Mouse (Mus musculus): ENCODE results near the gene Epha6. TPM values are rescaled to one million over a fixed set of nuclear protein-coding genes. Genes with fewer than 3 reads are reported as not detected.
"Not testable (repeated sequence)": the region's sequence is repeated elsewhere in the genome, so short reads cannot be mapped to it uniquely, and the experiment has no call there.

The Epha6 gene
- polyA plus RNA-seq, 1 experiment from 2014 or later = 0.34 TPM

DNA sequence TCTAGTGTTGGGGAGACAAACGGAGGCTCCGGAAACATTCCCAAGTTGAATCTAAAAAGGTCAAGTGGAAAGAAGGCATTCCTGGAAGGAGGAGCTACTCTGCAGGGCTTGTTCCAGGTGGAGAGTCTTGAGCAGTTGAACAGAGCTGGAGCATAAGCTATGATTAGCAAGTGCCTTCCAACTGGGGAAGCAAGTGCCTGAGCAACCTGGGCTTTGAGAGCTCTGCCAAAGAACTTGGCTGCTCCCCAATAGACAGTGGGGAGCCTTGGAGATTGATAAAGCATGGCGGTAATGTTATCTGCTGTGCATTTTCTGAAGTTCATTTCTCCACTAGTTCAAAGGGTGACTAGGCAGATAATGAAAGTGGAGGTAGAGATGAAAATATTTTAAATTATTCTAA, 733.5 kb downstream of the Epha6 start:
- no peak overlapping the region for H3K4me2 ChIP-seq (ENCODE audit: low read depth, low read length)
- WGBS = 87% methylated on average over 3 of the region's 3 CpGs
- no peaks in the 10 kb centered on the region for H3K36me3 ChIP-seq (ENCODE audit: control insufficient read depth, insufficient read depth, low read length)
- no peak overlapping the region for H3K27ac ChIP-seq (ENCODE audit: low read length)
- H3K9me3 ChIP-seq (replicated peaks; ENCODE audit: control insufficient read depth, low read length) = no peaks in the 10 kb centered on the region
- H3K9ac ChIP-seq (ENCODE audit: low read length) = no peak overlapping the region
- no peaks in the 10 kb centered on the region for H3K27me3 ChIP-seq (ENCODE audit: control insufficient read depth, insufficient read depth, low read length)
- no peak overlapping the region for H3K4me3 ChIP-seq (replicated peaks; ENCODE audit: low read length)
- H3K4me1 ChIP-seq (ENCODE audit: control insufficient read depth, insufficient read depth, low read length) = no peaks in the 10 kb centered on the region
- ATAC-seq (ENCODE audit: insufficient read depth, low FRiP score) = no peak

DNA sequence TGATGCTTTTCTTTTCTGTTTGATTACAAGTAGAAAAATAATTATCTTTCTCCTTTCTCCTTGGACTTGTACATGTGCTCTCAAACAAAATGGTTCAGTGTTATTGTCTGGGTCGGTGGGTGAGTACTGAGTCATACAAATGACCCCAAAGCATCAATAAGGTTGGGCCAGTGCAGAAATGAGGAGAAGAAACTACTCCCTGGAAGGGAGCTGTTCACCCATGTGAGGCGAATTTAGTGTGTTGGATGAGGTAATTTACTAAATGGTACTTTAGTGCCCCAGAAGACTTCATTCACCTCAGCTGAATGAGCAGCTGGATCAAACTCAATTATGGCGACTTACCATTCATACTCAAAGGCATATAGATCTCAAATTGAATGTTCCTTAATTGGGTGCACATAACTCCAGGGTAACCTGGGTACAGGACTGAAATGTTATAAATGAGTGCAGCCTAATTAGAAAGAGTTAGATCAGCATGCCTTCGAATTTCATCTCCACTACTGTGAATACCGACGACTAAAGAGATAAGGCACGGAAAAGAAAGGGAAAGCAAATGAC, 751.1 kb downstream of the Epha6 start:
- H3K36me3 ChIP-seq (ENCODE audit: control insufficient read depth, insufficient read depth, low read length) = no peaks in the 10 kb centered on the region
- no peak for ATAC-seq (ENCODE audit: insufficient read depth, low FRiP score)
- 69% methylated on average over 7 of the region's 7 CpGs for WGBS
- no peak overlapping the region for H3K27ac ChIP-seq (ENCODE audit: low read length)
- no peak overlapping the region for H3K4me2 ChIP-seq (ENCODE audit: low read depth, low read length)
- H3K4me1 ChIP-seq (ENCODE audit: control insufficient read depth, insufficient read depth, low read length) = no peaks in the 10 kb centered on the region
- H3K9ac ChIP-seq (ENCODE audit: low read length) = no peak overlapping the region
- no peak overlapping the region for H3K4me3 ChIP-seq (replicated peaks; ENCODE audit: low read length)
- no peaks in the 10 kb centered on the region for H3K27me3 ChIP-seq (ENCODE audit: control insufficient read depth, insufficient read depth, low read length)
- no peaks in the 10 kb centered on the region for H3K9me3 ChIP-seq (replicated peaks; ENCODE audit: control insufficient read depth, low read length)

DNA sequence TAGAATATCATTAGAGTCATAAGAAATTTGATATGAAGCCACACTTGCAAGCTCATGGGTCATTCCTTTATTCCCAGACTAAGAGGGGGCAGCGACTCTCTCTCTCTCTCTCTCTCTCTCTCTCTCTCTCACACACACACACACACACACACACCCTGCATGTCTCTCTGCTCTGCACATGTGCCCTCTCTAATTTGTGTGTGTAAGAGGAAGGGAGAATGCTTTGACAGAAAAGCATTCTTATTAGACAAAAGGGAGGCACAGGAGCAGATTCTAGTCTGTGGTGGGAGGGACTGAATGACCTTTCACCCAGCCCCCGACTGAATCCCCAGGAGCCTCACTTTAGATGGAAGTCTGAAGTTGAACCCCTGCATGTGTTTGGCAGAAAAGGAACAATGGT, 752.6 kb downstream of the Epha6 start:
- Histone ChIP-seq H3K9ac (ENCODE audit: low read length) (no peak overlapping the region), H3K27ac (ENCODE audit: low read length) (no peak overlapping the region), H3K4me1 (ENCODE audit: control insufficient read depth, insufficient read depth, low read length) (no peaks in the 10 kb centered on the region), H3K36me3 (ENCODE audit: control insufficient read depth, insufficient read depth, low read length) (no peaks in the 10 kb centered on the region), H3K4me2 (ENCODE audit: low read depth, low read length) (no peak overlapping the region), H3K4me3 (replicated peaks; ENCODE audit: low read length) (no peak overlapping the region), H3K9me3 (replicated peaks; ENCODE audit: control insufficient read depth, low read length) (no peaks in the 10 kb centered on the region), H3K27me3 (ENCODE audit: control insufficient read depth, insufficient read depth, low read length) (no peaks in the 10 kb centered on the region)
- WGBS = 52% methylated on average over 2 of the region's 2 CpGs
- ATAC-seq (ENCODE audit: insufficient read depth, low FRiP score) = no peak

DNA sequence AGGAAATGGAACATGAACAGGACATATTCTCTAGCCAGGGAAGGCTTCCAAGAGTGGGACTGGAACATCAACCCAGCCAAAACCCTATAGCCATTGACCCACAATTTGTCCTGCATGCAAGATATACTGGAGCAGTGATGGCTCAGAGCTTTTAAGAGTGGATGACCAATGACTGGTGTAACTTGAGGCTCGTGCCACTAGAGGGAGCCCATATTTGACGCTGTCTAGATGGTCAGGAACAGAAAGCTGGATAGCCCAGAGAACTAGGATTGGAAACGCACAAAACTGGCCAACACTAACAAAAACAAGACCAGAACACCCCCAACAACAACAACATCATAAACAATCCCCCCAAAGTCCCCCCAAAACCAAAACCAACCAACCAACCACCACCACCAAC, 758.8 kb downstream of the Epha6 start:
- H3K4me2 ChIP-seq (ENCODE audit: low read depth, low read length) = no peak overlapping the region
- H3K27ac ChIP-seq (ENCODE audit: low read length) = no peak overlapping the region
- H3K27me3 ChIP-seq (ENCODE audit: control insufficient read depth, insufficient read depth, low read length) = no peaks in the 10 kb centered on the region
- H3K4me1 ChIP-seq (ENCODE audit: control insufficient read depth, insufficient read depth, low read length) = no peaks in the 10 kb centered on the region
- no peak for ATAC-seq (ENCODE audit: insufficient read depth, low FRiP score)
- 9% methylated on average over 3 of the region's 3 CpGs for WGBS
- no peaks in the 10 kb centered on the region for H3K9me3 ChIP-seq (replicated peaks; ENCODE audit: control insufficient read depth, low read length)
- no peak overlapping the region for H3K9ac ChIP-seq (ENCODE audit: low read length)
- no peak overlapping the region for H3K4me3 ChIP-seq (replicated peaks; ENCODE audit: low read length)
- H3K36me3 ChIP-seq (ENCODE audit: control insufficient read depth, insufficient read depth, low read length) = no peaks in the 10 kb centered on the region

DNA sequence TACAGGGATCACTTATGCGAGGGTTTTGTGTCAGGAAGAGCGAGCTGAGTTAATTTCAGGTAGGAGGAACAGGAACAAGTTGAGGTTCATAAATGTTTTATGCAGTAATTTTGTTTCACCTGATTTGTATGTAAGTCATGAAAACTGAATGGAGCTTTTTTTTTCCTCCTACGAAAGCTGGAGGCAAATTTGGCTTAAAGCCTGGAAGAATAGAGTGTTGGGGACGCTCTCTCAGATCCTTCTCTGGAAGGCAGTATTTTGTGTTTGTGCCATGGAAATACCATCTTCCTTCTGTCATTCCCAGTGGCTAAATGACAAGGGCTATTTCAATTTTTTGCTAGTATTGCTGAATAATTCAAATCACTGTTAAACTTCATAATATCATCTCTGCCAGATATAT, 768.6 kb downstream of the Epha6 start:
- Histone ChIP-seq H3K27me3 (ENCODE audit: control insufficient read depth, insufficient read depth, low read length) (no peaks in the 10 kb centered on the region), H3K4me3 (replicated peaks; ENCODE audit: low read length) (no peak overlapping the region), H3K9ac (ENCODE audit: low read length) (no peak overlapping the region), H3K4me1 (ENCODE audit: control insufficient read depth, insufficient read depth, low read length) (no peaks in the 10 kb centered on the region), H3K27ac (ENCODE audit: low read length) (no peak overlapping the region), H3K9me3 (replicated peaks; ENCODE audit: control insufficient read depth, low read length) (no peaks in the 10 kb centered on the region), H3K36me3 (ENCODE audit: control insufficient read depth, insufficient read depth, low read length) (no peaks in the 10 kb centered on the region), H3K4me2 (ENCODE audit: low read depth, low read length) (no peak overlapping the region)
- ATAC-seq (ENCODE audit: insufficient read depth, low FRiP score) = no peak
- WGBS = 79% methylated on average over 4 of the region's 4 CpGs

DNA sequence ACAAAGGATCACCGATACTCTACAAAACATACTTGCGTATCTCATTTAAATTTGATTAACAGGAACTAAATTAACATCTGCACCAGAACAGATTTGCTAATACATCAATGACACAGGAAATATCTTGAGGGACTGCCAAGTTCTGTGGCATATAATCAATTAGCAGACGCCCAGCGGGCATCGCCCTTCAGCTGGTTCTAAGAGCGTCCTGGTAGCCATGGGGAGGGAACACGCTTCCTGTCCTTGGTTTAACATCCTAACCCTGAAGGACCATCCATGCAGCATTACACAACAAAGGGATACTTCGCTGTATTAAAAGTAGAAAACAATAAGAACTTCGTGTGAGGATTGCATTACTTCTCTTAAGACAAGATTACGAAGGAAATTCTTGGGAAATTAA, 769.0 kb downstream of the Epha6 start:
- Histone ChIP-seq H3K27me3 (ENCODE audit: control insufficient read depth, insufficient read depth, low read length) (no peaks in the 10 kb centered on the region), H3K27ac (ENCODE audit: low read length) (no peak overlapping the region), H3K36me3 (ENCODE audit: control insufficient read depth, insufficient read depth, low read length) (no peaks in the 10 kb centered on the region), H3K4me1 (ENCODE audit: control insufficient read depth, insufficient read depth, low read length) (no peaks in the 10 kb centered on the region), H3K9ac (ENCODE audit: low read length) (no peak overlapping the region), H3K4me2 (ENCODE audit: low read depth, low read length) (no peak overlapping the region), H3K4me3 (replicated peaks; ENCODE audit: low read length) (no peak overlapping the region), H3K9me3 (replicated peaks; ENCODE audit: control insufficient read depth, low read length) (no peaks in the 10 kb centered on the region)
- ATAC-seq (ENCODE audit: insufficient read depth, low FRiP score) = no peak
- 85% methylated on average over 10 of the region's 10 CpGs for WGBS

DNA sequence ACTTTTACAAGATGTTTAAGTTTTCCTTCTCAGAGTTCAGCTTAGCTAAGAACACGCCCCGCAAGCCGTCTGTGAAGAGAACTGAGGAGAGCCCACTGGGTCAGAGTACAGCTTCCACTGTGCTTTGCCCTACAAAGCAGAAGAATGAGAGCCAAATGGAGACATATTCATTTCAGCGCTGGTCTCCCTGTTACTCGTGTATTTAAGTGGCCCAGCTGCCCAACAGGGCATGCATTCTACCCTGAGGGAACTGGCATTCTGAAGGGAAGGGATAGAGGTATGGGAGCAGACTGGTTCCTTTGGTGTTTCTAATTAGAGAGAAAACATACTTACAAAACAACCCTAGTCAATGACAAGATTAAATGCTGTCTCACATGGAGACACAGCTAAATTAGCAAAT, 772.9 kb downstream of the Epha6 start:
- H3K4me2 ChIP-seq (ENCODE audit: low read depth, low read length) = no peak overlapping the region
- H3K9me3 ChIP-seq (replicated peaks; ENCODE audit: control insufficient read depth, low read length) = no peaks in the 10 kb centered on the region
- 66% methylated on average over 5 of the region's 5 CpGs for WGBS
- H3K4me1 ChIP-seq (ENCODE audit: control insufficient read depth, insufficient read depth, low read length) = no peaks in the 10 kb centered on the region
- no peak overlapping the region for H3K9ac ChIP-seq (ENCODE audit: low read length)
- H3K27ac ChIP-seq (ENCODE audit: low read length) = no peak overlapping the region
- ATAC-seq (ENCODE audit: insufficient read depth, low FRiP score) = no peak
- no peaks in the 10 kb centered on the region for H3K27me3 ChIP-seq (ENCODE audit: control insufficient read depth, insufficient read depth, low read length)
- H3K36me3 ChIP-seq (ENCODE audit: control insufficient read depth, insufficient read depth, low read length) = no peaks in the 10 kb centered on the region
- H3K4me3 ChIP-seq (replicated peaks; ENCODE audit: low read length) = no peak overlapping the region

DNA sequence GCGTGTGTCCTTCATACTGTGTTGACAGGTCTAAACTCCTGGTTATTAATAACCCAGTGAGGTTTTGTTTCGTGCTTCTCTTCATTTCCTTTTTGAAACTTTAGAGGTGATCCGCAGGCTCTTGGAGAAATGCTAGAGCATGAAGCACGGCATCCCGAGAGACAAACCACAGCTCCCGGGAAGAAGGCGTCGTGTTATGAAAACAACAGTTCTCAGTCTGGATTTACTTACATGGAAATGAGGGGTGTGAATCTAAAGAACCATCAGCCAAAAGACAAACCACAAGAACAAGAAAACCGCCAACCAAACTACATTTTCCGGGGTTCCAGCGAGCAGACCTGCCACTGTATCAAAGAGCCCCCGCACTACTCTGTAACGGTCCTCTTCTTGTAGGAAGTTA, 775.7 kb downstream of the Epha6 start:
- Histone ChIP-seq H3K9me3 (replicated peaks; ENCODE audit: control insufficient read depth, low read length) (no peaks in the 10 kb centered on the region), H3K36me3 (ENCODE audit: control insufficient read depth, insufficient read depth, low read length) (no peaks in the 10 kb centered on the region), H3K4me1 (ENCODE audit: control insufficient read depth, insufficient read depth, low read length) (no peaks in the 10 kb centered on the region), H3K27me3 (ENCODE audit: control insufficient read depth, insufficient read depth, low read length) (no peaks in the 10 kb centered on the region), H3K27ac (ENCODE audit: low read length) (no peak overlapping the region), H3K4me3 (replicated peaks; ENCODE audit: low read length) (no peak overlapping the region), H3K4me2 (ENCODE audit: low read depth, low read length) (no peak overlapping the region), H3K9ac (ENCODE audit: low read length) (no peak overlapping the region)
- no peak for ATAC-seq (ENCODE audit: insufficient read depth, low FRiP score)
- 85% methylated on average over 13 of the region's 13 CpGs for WGBS

DNA sequence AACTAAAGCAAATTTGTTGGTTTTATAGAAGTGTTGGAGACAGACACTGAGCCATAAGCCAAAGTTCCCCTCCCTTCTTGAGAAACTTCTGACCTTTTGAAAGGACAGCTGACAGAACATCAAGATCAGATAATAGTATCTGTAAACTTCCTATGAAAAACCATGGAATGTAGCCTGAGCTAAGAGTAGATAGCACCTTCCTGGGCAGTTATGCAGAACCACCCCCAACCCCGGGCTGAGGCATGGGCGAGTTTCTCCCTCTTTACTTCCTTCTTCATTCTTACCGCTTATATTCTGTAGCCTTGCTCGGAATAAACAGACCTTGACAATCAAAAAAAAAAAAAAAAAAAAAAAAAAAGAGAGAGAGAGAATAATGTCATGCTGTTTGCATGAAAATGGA, 805.5 kb downstream of the Epha6 start:
- 75% methylated on average over 4 of the region's 4 CpGs for WGBS
- H3K4me1 ChIP-seq (ENCODE audit: control insufficient read depth, insufficient read depth, low read length); H3K9ac ChIP-seq (ENCODE audit: low read length); H3K36me3 ChIP-seq (ENCODE audit: control insufficient read depth, insufficient read depth, low read length); H3K4me2 ChIP-seq (ENCODE audit: low read depth, low read length); H3K27ac ChIP-seq (ENCODE audit: low read length); ATAC-seq (ENCODE audit: insufficient read depth, low FRiP score); H3K4me3 ChIP-seq (replicated peaks; ENCODE audit: low read length); H3K27me3 ChIP-seq (ENCODE audit: control insufficient read depth, insufficient read depth, low read length); H3K9me3 ChIP-seq (replicated peaks; ENCODE audit: control insufficient read depth, low read length): not testable (repeated sequence)

DNA sequence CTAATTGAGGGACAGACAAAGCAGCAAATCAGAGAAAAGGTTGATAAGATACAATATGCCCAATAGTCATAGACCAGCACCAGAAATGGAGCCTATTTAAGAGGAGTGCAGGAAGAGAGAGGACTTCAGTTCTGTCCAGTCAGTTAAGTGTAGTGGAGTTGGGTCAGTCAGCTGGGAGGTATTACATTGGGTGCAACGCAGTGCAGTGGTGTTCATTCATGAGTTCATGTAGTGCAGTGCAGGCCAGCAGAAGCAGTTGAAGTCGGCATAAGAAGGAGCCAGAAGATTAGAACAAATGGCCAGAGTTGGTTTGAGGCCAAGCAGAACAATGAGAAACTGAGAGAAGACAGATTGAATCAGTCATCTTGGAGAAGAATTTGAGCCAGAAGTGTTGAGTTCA, 833.0 kb downstream of the Epha6 start:
- no peaks in the 10 kb centered on the region for H3K27me3 ChIP-seq (ENCODE audit: control insufficient read depth, insufficient read depth, low read length)
- no peaks in the 10 kb centered on the region for H3K36me3 ChIP-seq (ENCODE audit: control insufficient read depth, insufficient read depth, low read length)
- H3K4me2 ChIP-seq (ENCODE audit: low read depth, low read length) = no peak overlapping the region
- 70% methylated on average over 2 of the region's 2 CpGs for WGBS
- H3K9me3 ChIP-seq (replicated peaks; ENCODE audit: control insufficient read depth, low read length) = no peaks in the 10 kb centered on the region
- H3K4me1 ChIP-seq (ENCODE audit: control insufficient read depth, insufficient read depth, low read length) = no peaks in the 10 kb centered on the region
- no peak overlapping the region for H3K27ac ChIP-seq (ENCODE audit: low read length)
- H3K4me3 ChIP-seq (replicated peaks; ENCODE audit: low read length) = no peak overlapping the region
- no peak overlapping the region for H3K9ac ChIP-seq (ENCODE audit: low read length)
- ATAC-seq (ENCODE audit: insufficient read depth, low FRiP score) = no peak

Measured in stomach, embryonic 16.5 days (tissue).